Mouse (Mus musculus) gastrocnemius, postnatal 4 days (tissue): ENCODE results near the gene Thra. TPM values are rescaled to one million over a fixed set of nuclear protein-coding genes. Genes with fewer than 3 reads are reported as not detected.
A peak's percentile ranks its signal among the peaks of the same experiment; 100 is the strongest.

Source experiments
- DNase-seq, 2 experiments: peaks; one replicate each; pipeline ENCODE4 v3.0.0; 2021 to 2022; ENCODE audit warnings: low spot score in 2 of 2, mixed read lengths in 2 of 2
- total RNA-seq, 2 experiments: library from RNA; stranded (reverse); gene quantifications; 2 replicates each; pipeline ENCODE4 v1.2.3; 2021

Gene Thra
- total RNA-seq, 2 experiments from 2014 or later = 225 TPM

- no peak for DNase-seq
Observed at GRCm38 (mm10) chr11:98791448-98791847, 51.0 kb downstream of the Thra start.

GRCm38 (mm10) chr11:98792081-98792480, 51.6 kb downstream of the Thra start:
- no peak for DNase-seq

DNA sequence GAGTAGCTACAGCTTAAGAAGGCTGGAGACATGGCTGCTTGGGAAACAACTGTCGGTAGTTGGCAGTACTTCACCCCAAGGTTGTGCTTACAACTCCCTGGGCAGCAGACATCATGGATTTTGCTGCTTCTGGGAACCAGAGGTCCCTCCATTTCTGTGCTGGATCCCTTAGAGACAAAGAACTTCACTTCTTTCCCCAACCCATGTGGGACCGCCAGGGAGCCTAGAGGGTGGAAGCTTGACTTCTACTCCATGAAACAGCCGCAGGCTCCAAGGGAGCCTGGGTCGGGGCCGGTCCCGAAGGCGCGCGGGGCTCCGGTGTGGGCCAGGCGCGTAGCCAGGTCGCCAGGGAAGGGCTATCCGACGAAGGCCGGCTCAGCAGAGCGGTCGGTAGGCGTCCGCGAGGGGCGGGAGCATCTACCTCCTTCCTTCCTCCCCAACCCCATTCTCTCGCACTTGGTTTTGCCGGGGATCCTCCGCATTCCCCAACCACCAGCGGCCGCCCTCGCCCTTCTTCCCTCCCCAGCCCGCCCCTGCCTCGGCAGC, 54.1 kb downstream of the Thra start:
- DNase-seq = peak; percentile 61 to 82

GRCm38 (mm10) chr11:98795015-98795713, 54.7 kb downstream of the Thra start, which contains the start of gene Msl1:
Msl1 (plus strand) TSS chr11:98795516.
- peak; percentile 83 to 89 for DNase-seq

DNA sequence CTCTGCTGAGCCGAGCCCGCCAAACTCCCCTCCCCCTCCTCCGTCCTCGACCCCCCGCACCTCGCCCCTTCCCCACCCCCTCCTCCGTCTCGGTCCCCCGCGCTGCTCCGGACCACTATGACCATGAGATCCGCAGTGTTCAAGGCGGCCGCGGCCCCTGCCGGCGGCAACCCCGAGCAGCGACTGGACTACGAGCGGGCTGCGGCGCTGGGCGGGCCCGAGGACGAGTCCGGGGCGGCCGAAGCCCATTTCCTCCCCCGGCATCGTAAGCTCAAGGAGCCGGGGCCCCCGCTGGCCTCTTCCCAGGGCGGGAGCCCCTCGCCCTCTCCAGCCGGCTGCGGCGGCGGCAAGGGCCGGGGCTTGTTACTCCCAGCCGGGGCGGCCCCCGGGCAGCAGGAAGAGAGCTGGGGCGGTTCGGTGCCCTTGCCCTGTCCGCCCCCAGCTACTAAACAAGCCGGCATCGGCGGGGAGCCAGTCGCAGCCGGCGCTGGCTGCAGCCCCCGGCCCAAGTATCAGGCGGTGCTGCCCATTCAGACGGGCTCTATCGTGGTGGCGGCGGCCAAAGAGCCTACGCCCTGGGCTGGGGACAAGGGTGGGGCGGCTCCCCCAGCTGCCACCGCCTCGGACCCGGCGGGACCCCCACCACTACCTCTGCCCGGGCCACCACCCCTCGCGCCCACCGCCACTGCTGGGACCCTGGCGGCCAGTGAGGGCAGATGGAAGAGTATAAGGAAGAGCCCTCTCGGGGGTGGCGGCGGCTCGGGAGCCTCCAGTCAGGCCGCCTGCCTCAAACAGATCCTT, 55.5 kb downstream of the Thra start:
- DNase-seq = peak; percentile 41 to 66

GRCm38 (mm10) chr11:98796515-98797216, 56.2 kb downstream of the Thra start:
- peak; percentile 45 to 76 for DNase-seq

DNA sequence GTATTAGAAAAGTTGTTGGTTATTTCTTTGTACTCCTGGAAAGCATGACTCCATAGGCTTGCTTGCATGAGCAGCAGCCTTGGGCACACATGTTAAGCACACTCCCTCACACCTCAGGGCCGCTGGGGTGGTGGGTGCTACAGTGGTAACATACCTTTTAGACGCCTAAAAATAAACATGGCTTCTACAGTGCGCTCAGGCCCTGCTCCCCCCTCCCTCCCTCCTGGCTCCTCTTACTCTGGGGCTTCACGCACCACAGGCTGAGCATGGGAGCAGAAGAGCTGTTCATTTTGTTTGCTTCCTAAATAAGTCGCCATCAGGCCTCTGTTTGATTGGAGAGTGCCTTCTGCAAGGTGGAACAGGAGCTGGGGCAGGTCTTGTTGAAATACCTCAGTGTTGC, 56.9 kb downstream of the Thra start:
- peak in 1 of 2 experiments; percentile 15 for DNase-seq

DNA sequence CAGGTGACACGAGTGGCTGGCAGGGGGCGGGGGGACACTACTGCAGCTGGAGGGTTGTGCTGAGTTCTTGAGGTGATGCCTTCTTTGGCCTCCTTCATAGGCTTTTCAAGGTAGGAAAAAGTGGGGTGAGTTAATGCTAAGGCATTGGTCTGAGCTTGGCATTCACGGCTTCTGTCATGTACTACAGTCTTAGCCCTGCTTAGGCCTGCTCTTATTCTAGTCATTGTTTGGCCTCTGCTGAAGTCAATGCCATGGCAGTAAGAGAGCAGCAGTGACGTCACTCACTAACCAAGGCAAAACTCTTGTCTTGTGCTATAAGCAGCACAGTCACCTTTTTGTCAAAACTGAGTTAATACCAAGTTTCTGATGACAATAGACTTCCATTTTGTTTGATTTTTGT, 57.5 kb downstream of the Thra start:
- DNase-seq = no peak

DNA sequence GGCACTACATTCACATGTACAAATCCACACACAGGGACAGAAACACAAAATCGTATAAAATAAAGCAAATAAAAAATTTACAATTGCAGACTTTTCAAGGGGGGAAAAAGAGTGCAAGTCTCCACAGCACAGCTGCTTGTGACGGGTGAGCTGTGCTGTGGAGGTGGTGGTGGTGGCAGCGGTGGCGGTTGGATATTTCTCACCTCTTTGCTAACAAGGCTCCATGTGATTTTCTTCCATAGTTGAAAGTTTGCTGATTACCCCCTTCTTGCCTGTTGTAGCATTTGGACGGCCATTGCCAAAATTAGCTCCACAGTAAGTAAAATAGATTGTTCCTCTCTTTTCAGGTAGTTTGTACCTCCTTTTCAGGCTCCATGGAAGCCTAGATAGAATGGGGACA, 64.2 kb downstream of the Thra start, which contains the start of gene Casc3:
Gene Casc3 (plus strand): TSS at position 301 of the 400 bp plus-strand sequence.
- no peak for DNase-seq

- DNase-seq = no peak
Observed at GRCm38 (mm10) chr11:98808417-98808816, 68.0 kb downstream of the Thra start.

- DNase-seq = peak; percentile 96 to 98
Observed at GRCm38 (mm10) chr11:98809457-98810290, 69.2 kb downstream of the Thra start.

- no peak for DNase-seq
Observed at GRCm38 (mm10) chr11:98810686-98811085, 70.2 kb downstream of the Thra start.

- DNase-seq = no peak
Observed at GRCm38 (mm10) chr11:98816706-98817239, 76.3 kb downstream of the Thra start.

Other genes with a start within 250 kb of the Thra start
- gene Ikzf3, start 194.6 kb upstream of the Thra start, total RNA-seq = under 1 TPM; 0.54 to 0.74 TPM
- not detected for gene Zpbp2, start 189.5 kb upstream of the Thra start, total RNA-seq
- gene Ormdl3, start 153.3 kb upstream of the Thra start, total RNA-seq = 10 to 100 TPM; 28.0 to 28.3 TPM
- not detected for gene Lrrc3c, start 142.3 kb upstream of the Thra start, total RNA-seq
- 10 to 100 TPM; 11.0 to 13.9 TPM for gene Gm12355, start 115.0 kb upstream of the Thra start, total RNA-seq
- under 1 TPM; 0.49 to 0.76 TPM for gene Gsdma3, start 114.3 kb upstream of the Thra start, total RNA-seq
- gene Gsdma2, start 93.9 kb upstream of the Thra start, total RNA-seq = not detected
- not detected for gene Gsdma, start 76.3 kb upstream of the Thra start, total RNA-seq
- 100 to 1,000 TPM; 130 to 140 TPM for gene Psmd3, start 58.1 kb upstream of the Thra start, total RNA-seq
- gene Csf3, start 39.4 kb upstream of the Thra start, total RNA-seq = not detected
- gene Med24, start 11.2 kb upstream of the Thra start, total RNA-seq = 10 to 100 TPM; 47.8 to 58.0 TPM
- 10 to 100 TPM; 26.7 to 34.2 TPM for gene Nr1d1, start 34.7 kb downstream of the Thra start, total RNA-seq
- 10 to 100 TPM; 79.3 to 83.9 TPM for gene Msl1, start 54.9 kb downstream of the Thra start, total RNA-seq
- gene Casc3, start 64.3 kb downstream of the Thra start, total RNA-seq = 10 to 100 TPM; 28.3 to 31.6 TPM
- gene Rapgefl1, start 96.1 kb downstream of the Thra start, total RNA-seq = 1 to 10 TPM; 3.4 to 4.3 TPM
- gene Wipf2, start 123.0 kb downstream of the Thra start, total RNA-seq = 10 to 100 TPM in 1 of 2 experiments, 1 to 10 TPM in 1; 8.3 to 11.0 TPM
- 1 to 10 TPM; 6.8 to 7.5 TPM for gene Cdc6, start 167.2 kb downstream of the Thra start, total RNA-seq
- 10 to 100 TPM; 44.6 to 45.9 TPM for gene Rara, start 187.2 kb downstream of the Thra start, total RNA-seq
- under 1 TPM in 1 of 2 experiments, not detected in 1; 0.69 TPM for gene Gjd3, start 242.4 kb downstream of the Thra start, total RNA-seq